ENCODE assay signal across 15 mouse cellular contexts in genomic region chr4:32342269-32342668, GRCm38 (mm10).
A peak's percentile ranks its signal among the peaks of the same experiment; 100 is the strongest.
DNase-seq lines count a peak whose midpoint lies in the region; ATAC-seq and TF ChIP-seq lines count a peak whose summit lies in the region.
"Had no signal": no experiment of that assay in that cellular context is flagged by ENCODE, and none has a peak within 500 bp of the region (broad histone marks: within the 10 kb centered on the region; RNA-seq: fewer than 3 reads in every experiment).

No protein-coding gene starts in this region.

- dilution Hi-C loops in CH12.LX (cut with MboI; ENCODE audit: extremely low pct_ligation_motif_present, extremely low pct_unique_long_range_greater_than_20kb, low sequenced_read_pairs) = no loop called here

- peak in 1 of 2 experiments; percentile 27 for DNase-seq in cerebellum, adult 2 months
- no peak for DNase-seq in cerebellum, adult 8-10 months
- DNase-seq in liver, embryonic 14.5 days (ENCODE audit: low read depth in 3 of 3, low spot score in 3 of 3) = no peak
- DNase-seq in liver, embryonic 11.5 days (ENCODE audit: low spot score) = no peak
- peak; percentile 67 for DNase-seq in CH12.LX (ENCODE audit: extremely low read depth)
- DNase-seq in naive thymus-derived CD4-positive, alpha-beta T cell, adult 2 months (ENCODE audit: low read depth) = peak; percentile 73
- no peak for DNase-seq in MN1 (ENCODE audit: low spot score)
- DNase-seq in cerebellum, adult 9-11 months = no peak
- DNase-seq: kidney, adult 11 months; layer of hippocampus, postnatal 36 days had no signal

- no peak for TF ChIP-seq POLR2A in cerebellum, adult 2 months (IDR thresholded peaks at IDR 0.05; ENCODE audit: borderline replicate concordance, insufficient read depth, low read length)
- TF ChIP-seq POLR2A in CH12.LX (IDR thresholded peaks at IDR 0.05; ENCODE audit: low read depth, low read length) = no peak

- no peaks in the 10 kb centered on the region for H3K27me3 ChIP-seq in cerebellum, adult 2 months (ENCODE audit: control insufficient read depth, insufficient read depth, low read length)
- no peaks in the 10 kb centered on the region for H3K27me3 ChIP-seq in liver, embryonic 14.5 days (ENCODE audit: control insufficient read depth, insufficient read depth, low read length)
- no peaks in the 10 kb centered on the region for H3K27me3 ChIP-seq in liver, embryonic 11.5 days (replicated peaks; ENCODE audit: control insufficient read depth, insufficient read depth, low read length)
- H3K27me3 ChIP-seq in CH12.LX (replicated peaks) = no peaks in the 10 kb centered on the region
- H3K27me3 ChIP-seq: embryonic facial prominence, embryonic 15.5 days; heart, embryonic 15.5 days; limb, embryonic 15.5 days; neural tube, embryonic 13.5 days; stomach, embryonic 15.5 days had no signal

- TF ChIP-seq CTCF in cerebellum, adult 2 months (IDR thresholded peaks at IDR 0.05; ENCODE audit: borderline replicate concordance, insufficient read depth, low read depth, low read length) = 0 out of 2 replicates have a peak, but pooled peaks have one; percentile 2
- TF ChIP-seq CTCF in liver, embryonic 14.5 days (IDR thresholded peaks at IDR 0.05; ENCODE audit: low read depth) = peak; percentile 40
- peak in 1 of 2 experiments; percentile 62; a peak in 2 of 4 replicates for TF ChIP-seq CTCF in CH12.LX (conservative IDR thresholded peaks at IDR 0.05 in 1 of 2, IDR thresholded peaks at IDR 0.05 in 1 of 2; ENCODE audit: low read depth in 2 of 2, low read length in 2 of 2)

- no peak overlapping the region for H3K27ac ChIP-seq in cerebellum, adult 2 months (ENCODE audit: insufficient read depth, low read length)
- H3K27ac ChIP-seq in liver, embryonic 14.5 days = no peak overlapping the region
- H3K27ac ChIP-seq in liver, embryonic 11.5 days (ENCODE audit: low read depth, low read length) = no peak overlapping the region
- no peak overlapping the region for H3K27ac ChIP-seq in CH12.LX (ENCODE audit: insufficient read depth, low read depth)
- H3K27ac ChIP-seq: embryonic facial prominence, embryonic 15.5 days; limb, embryonic 15.5 days had no signal

- H3K4me1 ChIP-seq in cerebellum, adult 2 months (ENCODE audit: control insufficient read depth, insufficient read depth, low read length) = 0 out of 2 replicates have a peak, but pooled peaks cover 2% of the 10 kb centered on the region
- H3K4me1 ChIP-seq in liver, embryonic 14.5 days (replicated peaks; ENCODE audit: control insufficient read depth in 2 of 2, insufficient read depth in 2 of 2, low read length in 1 of 2) = peaks cover 0 to 18% of the 10 kb centered on the region in 2 experiments; a peak in 2 of 4 replicates
- H3K4me1 ChIP-seq in liver, embryonic 11.5 days (replicated peaks; ENCODE audit: control insufficient read depth, insufficient read depth, low read length) = peaks cover 10% of the 10 kb centered on the region
- H3K4me1 ChIP-seq in CH12.LX (ENCODE audit: control insufficient read depth in 1 of 2, insufficient read depth in 2 of 2) = peaks cover 3 to 16% of the 10 kb centered on the region in 2 experiments; a peak in 3 of 4 replicates

- no peak for ATAC-seq in liver, embryonic 14.5 days (ENCODE audit: insufficient read depth)
- no peak for ATAC-seq in liver, embryonic 11.5 days (replicated peaks; ENCODE audit: low FRiP score)

- no peak overlapping the region for H3K4me2 ChIP-seq in liver, embryonic 14.5 days (ENCODE audit: low read depth)
- no peak overlapping the region for H3K4me2 ChIP-seq in liver, embryonic 11.5 days
- H3K4me2 ChIP-seq in CH12.LX (ENCODE audit: insufficient read depth, low read depth, poor library complexity, severe bottlenecking) = no peak overlapping the region
- H3K4me2 ChIP-seq: embryonic facial prominence, embryonic 15.5 days; heart, embryonic 15.5 days; limb, embryonic 15.5 days; neural tube, embryonic 13.5 days; stomach, embryonic 15.5 days had no signal

- in situ Hi-C loops in CH12.LX (cut with MboI; ENCODE audit: low pct_ligation_motif_present, low pct_unique_long_range_greater_than_20kb, low sequenced_read_pairs) = no loop called here

- H3K79me2 ChIP-seq in CH12.LX (replicated peaks; ENCODE audit: control insufficient read depth, extremely low read depth, insufficient read depth, poor library complexity, severe bottlenecking) = no peaks in the 10 kb centered on the region

- TF ChIP-seq RAD21 in CH12.LX (IDR thresholded peaks at IDR 0.05; ENCODE audit: low read depth, low read length) = peak; percentile 31

- no peak overlapping the region for H3K4me3 ChIP-seq in cerebellum, adult 2 months (replicated peaks; ENCODE audit: insufficient read depth, low read depth, low read length)
- H3K4me3 ChIP-seq in liver, embryonic 14.5 days (ENCODE audit: insufficient read depth in 1 of 2, low read depth in 2 of 2, low read length in 2 of 2) = no peak overlapping the region
- no peak overlapping the region for H3K4me3 ChIP-seq in liver, embryonic 11.5 days (ENCODE audit: low read depth, low read length)
- no peak overlapping the region for H3K4me3 ChIP-seq in CH12.LX (replicated peaks in 1 of 3; ENCODE audit: low read depth in 2 of 3, low read length in 2 of 3, poor library complexity in 1 of 3)
- H3K4me3 ChIP-seq: embryonic facial prominence, embryonic 15.5 days; heart, embryonic 15.5 days; limb, embryonic 15.5 days; neural tube, embryonic 13.5 days; stomach, embryonic 15.5 days had no signal

- TF ChIP-seq EP300 in liver, embryonic 14.5 days (IDR thresholded peaks at IDR 0.05; ENCODE audit: low read depth) = no peak
- no peak for TF ChIP-seq EP300 in CH12.LX (IDR thresholded peaks at IDR 0.05; ENCODE audit: low read length)

- 80% methylated on average over 7 of the region's 7 CpGs for WGBS in cerebellum, adult 2 months
- WGBS in liver, embryonic 14.5 days (ENCODE audit: insufficient replicate concordance) = 44% methylated on average over 7 of the region's 7 CpGs
- WGBS in liver, embryonic 11.5 days = 58% methylated on average over 7 of the region's 7 CpGs

- no peaks in the 10 kb centered on the region for H3K9me3 ChIP-seq in liver, embryonic 14.5 days (ENCODE audit: control insufficient read depth, low read length)
- H3K9me3 ChIP-seq in liver, embryonic 11.5 days (ENCODE audit: control insufficient read depth, low read length) = no peaks in the 10 kb centered on the region
- no peaks in the 10 kb centered on the region for H3K9me3 ChIP-seq in CH12.LX (replicated peaks; ENCODE audit: low read length)
- H3K9me3 ChIP-seq: embryonic facial prominence, embryonic 15.5 days; heart, embryonic 15.5 days; limb, embryonic 15.5 days; neural tube, embryonic 13.5 days; stomach, embryonic 15.5 days had no signal

- H3K36me3 ChIP-seq in liver, embryonic 14.5 days (replicated peaks; ENCODE audit: control insufficient read depth, insufficient read depth, low read depth) = no peaks in the 10 kb centered on the region
- H3K36me3 ChIP-seq in liver, embryonic 11.5 days (ENCODE audit: control insufficient read depth, insufficient read depth, low read length) = no peaks in the 10 kb centered on the region
- H3K36me3 ChIP-seq in CH12.LX (replicated peaks in 1 of 2; ENCODE audit: control insufficient read depth in 1 of 2, insufficient read depth in 1 of 2, low read length in 1 of 2) = no peaks in the 10 kb centered on the region
- H3K36me3 ChIP-seq: embryonic facial prominence, embryonic 15.5 days; heart, embryonic 15.5 days; limb, embryonic 15.5 days; neural tube, embryonic 13.5 days; stomach, embryonic 15.5 days had no signal

- H3K9ac ChIP-seq in liver, embryonic 14.5 days (replicated peaks) = no peak overlapping the region
- no peak overlapping the region for H3K9ac ChIP-seq in liver, embryonic 11.5 days (ENCODE audit: low read depth, low read length)
- no peak overlapping the region for H3K9ac ChIP-seq in CH12.LX (ENCODE audit: insufficient read depth, low read depth)
- H3K9ac ChIP-seq: embryonic facial prominence, embryonic 15.5 days; heart, embryonic 15.5 days; limb, embryonic 15.5 days; neural tube, embryonic 13.5 days; stomach, embryonic 15.5 days had no signal

TF ChIP-seq in CH12.LX, 34 proteins besides CTCF, POLR2A, EP300 and RAD21:
- TF ChIP-seq MAX (IDR thresholded peaks at IDR 0.05; ENCODE audit: low read length) (peak; percentile 93), MXI1 (IDR thresholded peaks at IDR 0.05; ENCODE audit: low read depth, low read length) (no peak), MAZ (IDR thresholded peaks at IDR 0.05; ENCODE audit: low read depth, low read length) (no peak), MEF2A (IDR thresholded peaks at IDR 0.05; ENCODE audit: borderline replicate concordance, low read depth, low read length) (no peak), HCFC1 (IDR thresholded peaks at IDR 0.05; ENCODE audit: low read depth, low read length) (no peak), MYC (IDR thresholded peaks at IDR 0.05; ENCODE audit: low read depth, low read length) (peak; percentile 71), SMC3 (IDR thresholded peaks at IDR 0.05; ENCODE audit: low read depth, low read length) (peak; percentile 67), SIN3A (IDR thresholded peaks at IDR 0.05; ENCODE audit: low read length) (no peak)

Comparison
In these comparisons a context has a peak if more than half of its experiments do, and no peak if none do; other contexts are left out.
1. DNase-seq: peak in CH12.LX (single experiment) and naive thymus-derived CD4-positive, alpha-beta T cell, adult 2 months (single experiment); none in cerebellum, adult 8-10 months (single experiment), liver, embryonic 14.5 days (0 of 3), liver, embryonic 11.5 days (single experiment), MN1 (single experiment) and cerebellum, adult 9-11 months (single experiment).